Mouse (Mus musculus) lung, embryonic 14.5 days (tissue): ENCODE data around the gene Sema6b. TPM values are rescaled to one million over a fixed set of nuclear protein-coding genes. Genes with fewer than 3 reads are reported as not detected.
"Not testable (repeated sequence)": the region's sequence is repeated elsewhere in the genome, so short reads cannot be mapped to it uniquely, and the experiment has no call there.

ENCODE experiments used
- ATAC-seq: fragments of 200-750 bp; cut with Nextera tagmentation; 2 replicates; pipeline ENCODE4 v1.8.0; 2017; ENCODE audit warnings: mild to moderate bottlenecking, moderate TSS enrichment, moderate library complexity; ENCODE audit not compliant: insufficient read depth
- DNase-seq: peaks from one replicate; pipeline ENCODE4 v3.0.0-alpha.2; 2015
- H3K27ac ChIP-seq: fragments of 300-500 bp; sonication (generic); 2 replicates; pipeline ENCODE4 v1.5.1; 2014; ENCODE audit warnings: low read depth, mild to moderate bottlenecking, moderate library complexity
- H3K27me3 ChIP-seq: fragments of 300-500 bp; sonication (generic); 2 replicates; pipeline ENCODE4 v1.6.1; 2014; ENCODE audit warnings: low read length, control low read depth; ENCODE audit not compliant: insufficient read depth
- H3K36me3 ChIP-seq: fragments of 300-500 bp; sonication (generic); 2 replicates; pipeline ENCODE4 v1.6.1; 2014; ENCODE audit warnings: control low read depth; ENCODE audit not compliant: insufficient read depth
- H3K4me1 ChIP-seq: fragments of 300-500 bp; sonication (generic); 2 replicates; pipeline ENCODE4 v1.6.1; 2014; ENCODE audit warnings: antibody characterized with exemption, control low read depth; ENCODE audit not compliant: insufficient read depth
- H3K4me2 ChIP-seq: fragments of 300-500 bp; sonication (generic); 2 replicates; pipeline ENCODE4 v1.6.1; 2014; ENCODE audit warnings: mild to moderate bottlenecking
- H3K4me3 ChIP-seq: fragments of 300-500 bp; sonication (generic); 2 replicates; pipeline ENCODE4 v1.5.1; 2014; ENCODE audit warnings: low read depth, low read length
- H3K9ac ChIP-seq: fragments of 300-500 bp; sonication (generic); 2 replicates; pipeline ENCODE4 v1.6.1; 2014
- H3K9me3 ChIP-seq: fragments of 300-500 bp; sonication (generic); 2 replicates; pipeline ENCODE4 v1.6.1; 2016; ENCODE audit warnings: low read depth, low read length, control low read depth
- CTCF ChIP-seq: IDR thresholded peaks from 2 replicates; pipeline ENCODE4 v1.5.1; 2016; ENCODE audit warnings: antibody characterized with exemption, low read depth
- WGBS: fragments of 180-500 bp; shearing (Covaris S2); extraction: QIAGEN DNeasy Blood & Tissue Kit; methylation state at CpG from one replicate; pipeline ENCODE4 v1.1.7; 2014; 5-methylcytosine and 5-hydroxymethylcytosine counted together
- polyA plus RNA-seq: library from polyadenylated mRNA; unstranded; fragments of >200 nt; fragmentation: Nextera tagmentation; extraction: Ambion mirVana; gene quantifications from 2 replicates; pipeline ENCODE4 v1.2.1, GENCODE M21; 2014

Sema6b gene
- polyA plus RNA-seq, 1 experiment from 2014 or later: 1.8 TPM

- H3K4me2 ChIP-seq: no peak overlapping the region
- WGBS: 100% methylated on average over 1 of the region's 1 CpGs
- H3K4me3 ChIP-seq: no peak overlapping the region
- DNase-seq: no peak
- H3K36me3 ChIP-seq: peaks cover 69% of the 10 kb centered on the region
- no peak overlapping the region for H3K27ac ChIP-seq
- ATAC-seq: no peak
- no peaks in the 10 kb centered on the region for H3K9me3 ChIP-seq
- H3K9ac ChIP-seq: no peak overlapping the region
- no peak for TF ChIP-seq CTCF
- H3K4me1 ChIP-seq: no peaks in the 10 kb centered on the region
- H3K27me3 ChIP-seq: no peaks in the 10 kb centered on the region
Observed at GRCm38 (mm10) chr17:56092794-56093193, 47.3 kb downstream of the Sema6b start.

DNA sequence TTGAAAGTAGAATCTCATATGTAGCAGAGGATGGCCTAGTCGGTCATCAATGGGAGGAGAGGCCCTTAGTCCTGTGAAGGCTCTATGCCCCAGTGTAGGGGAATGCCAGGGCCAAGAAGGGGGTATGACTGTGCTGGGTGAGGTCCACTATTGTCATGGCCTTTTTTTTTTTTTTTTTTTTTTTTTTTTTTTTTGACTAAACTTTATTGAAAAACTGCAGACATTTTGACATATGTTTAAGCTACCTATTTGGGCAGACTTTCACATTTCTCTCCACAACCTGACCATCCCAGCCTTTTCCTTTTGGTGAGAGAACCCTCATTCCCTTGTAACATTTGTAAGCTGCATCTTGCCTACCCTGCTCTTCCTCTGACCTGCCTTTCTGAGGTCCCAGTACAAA is 47.8 kb downstream of the Sema6b start:
- 82% methylated on average over 1 of the region's 1 CpGs for WGBS
- no peak for DNase-seq
- Histone ChIP-seq H3K36me3 (peaks cover 68% of the 10 kb centered on the region), H3K9me3 (no peaks in the 10 kb centered on the region), H3K4me1 (no peaks in the 10 kb centered on the region), H3K9ac (no peak overlapping the region), H3K4me3 (no peak overlapping the region), H3K27ac (no peak overlapping the region; the same call in 1 of the 2 replicates), H3K4me2 (no peak overlapping the region), H3K27me3 (no peaks in the 10 kb centered on the region)
- no peak for TF ChIP-seq CTCF
- no peak for ATAC-seq

DNA sequence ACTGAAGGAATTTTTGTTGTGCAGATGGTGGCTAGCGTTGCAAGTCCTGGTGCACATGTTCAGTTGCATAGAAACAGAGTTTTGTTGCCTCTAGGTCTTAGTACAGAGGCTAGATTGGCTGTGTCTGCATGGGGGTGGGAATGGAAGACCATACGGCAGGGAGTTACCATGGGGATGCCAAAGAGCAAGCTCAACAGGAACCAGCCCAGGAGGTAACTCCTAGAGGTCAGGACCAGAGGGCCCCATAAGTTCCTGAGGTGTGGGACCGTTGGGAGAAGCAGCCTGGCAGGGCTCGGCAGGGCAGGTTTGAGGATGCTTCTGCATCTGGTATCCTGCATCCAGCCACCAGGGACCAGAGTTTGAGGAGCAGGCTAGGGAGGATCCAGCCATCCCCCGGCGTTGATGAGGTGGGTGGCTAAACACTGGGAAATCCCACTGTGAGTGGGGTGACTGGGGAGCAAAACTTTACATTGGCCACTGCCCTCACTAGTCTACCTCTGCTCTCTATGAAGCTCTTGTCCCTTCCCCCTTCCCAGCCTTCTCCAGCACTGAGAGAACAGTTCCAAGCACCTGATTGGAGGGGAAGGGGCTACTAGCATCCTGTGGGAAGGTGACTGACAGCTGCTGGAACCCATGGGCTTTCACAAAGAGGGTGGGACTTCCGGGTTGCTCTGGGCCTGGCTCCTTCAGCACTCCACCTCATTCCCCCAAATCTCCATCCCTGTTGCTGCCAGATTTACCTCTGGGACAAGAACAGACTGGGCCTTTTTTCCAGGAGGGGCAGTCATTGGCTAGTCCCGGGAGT is 59.2 kb downstream of the Sema6b start:
- Histone ChIP-seq H3K27ac (no peak overlapping the region), H3K27me3 (no peaks in the 10 kb centered on the region), H3K9ac (peak overlapping the region; percentile 74), H3K4me3 (peak overlapping the region; percentile 79), H3K9me3 (no peaks in the 10 kb centered on the region), H3K36me3 (peaks cover 37% of the 10 kb centered on the region), H3K4me2 (peak overlapping the region; percentile 97), H3K4me1 (peaks cover 7% of the 10 kb centered on the region)
- peak; percentile 6; the same call in 1 of the 2 replicates for ATAC-seq
- DNase-seq: peak; percentile 77
- WGBS: 8% methylated on average over 8 of the region's 8 CpGs
- TF ChIP-seq CTCF: no peak

GRCm38 (mm10) chr17:56079921-56080320 is 60.2 kb downstream of the Sema6b start:
- Histone ChIP-seq H3K4me1 (peaks cover 7% of the 10 kb centered on the region), H3K36me3 (peaks cover 27% of the 10 kb centered on the region), H3K27me3 (no peaks in the 10 kb centered on the region), H3K9me3 (no peaks in the 10 kb centered on the region), H3K9ac (peak overlapping the region; percentile 74), H3K4me2 (peak overlapping the region; percentile 97), H3K4me3 (peak overlapping the region; percentile 79), H3K27ac (peak overlapping the region; percentile 36; the same call in 1 of the 2 replicates)
- no peak for TF ChIP-seq CTCF
- WGBS: 1% methylated on average over 11 of the region's 11 CpGs
- no peak for ATAC-seq
- peak; percentile 13 for DNase-seq

DNA sequence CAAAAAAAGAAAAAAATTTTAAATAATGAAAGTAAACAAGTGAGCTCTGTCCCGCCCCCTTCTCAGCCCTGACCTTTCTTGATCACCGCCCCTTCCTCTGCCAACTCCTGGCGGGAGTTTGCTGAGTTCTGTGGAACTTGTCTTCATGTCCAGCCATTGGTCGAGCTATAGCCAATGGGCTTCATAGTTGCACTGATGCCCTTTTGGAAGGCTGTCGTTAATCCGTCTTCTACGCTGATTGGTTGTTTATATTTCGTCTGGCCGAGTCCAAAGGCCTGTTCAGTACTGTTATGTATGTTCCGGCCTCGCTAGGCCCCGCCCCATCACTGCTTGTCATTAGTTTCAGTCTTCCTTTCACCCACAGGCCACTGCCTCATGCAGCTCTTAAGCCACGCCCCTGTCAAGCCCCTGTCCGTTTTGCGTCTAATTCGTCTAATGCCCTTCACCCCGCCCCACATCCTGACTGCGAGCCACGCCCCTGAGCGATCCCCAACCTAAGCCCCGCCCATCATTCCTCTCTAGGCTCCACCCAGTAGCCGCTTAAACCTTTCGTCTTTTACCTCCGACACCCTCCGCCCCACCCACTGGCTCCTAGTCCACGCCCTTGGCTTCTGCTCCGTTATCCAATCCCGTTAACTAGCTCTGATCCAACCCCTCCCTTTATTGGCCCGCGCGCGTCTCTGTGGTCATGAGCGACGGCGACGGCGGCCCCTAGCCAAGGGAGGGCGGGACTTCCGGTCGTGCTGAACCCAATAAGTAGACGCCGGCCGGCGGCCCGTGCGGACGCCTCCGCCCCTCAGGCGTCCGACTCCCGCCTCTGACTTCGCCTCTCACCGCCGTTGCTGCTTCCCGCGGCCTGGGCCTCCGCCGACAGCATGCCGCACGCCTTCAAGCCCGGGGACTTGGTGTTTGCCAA is 61.0 kb downstream of the Sema6b start, which contains the start of gene Hdgfl2:
Hdgfl2 (plus strand) TSS at position 755 of the 916 bp plus-strand sequence.
- DNase-seq: peak; percentile 100
- under 1% methylated on average over 61 of the region's 61 CpGs for WGBS
- H3K9me3 ChIP-seq: no peaks in the 10 kb centered on the region
- peak within 1 kb of the TSS; percentile 36; the same call in 1 of the 2 replicates for H3K27ac ChIP-seq
- ATAC-seq: peak; percentile 94
- H3K9ac ChIP-seq: peak within 1 kb of the TSS; percentile 74
- peaks cover 7% of the 10 kb centered on the region for H3K4me1 ChIP-seq
- H3K27me3 ChIP-seq: no peaks in the 10 kb centered on the region
- TF ChIP-seq CTCF: no peak
- H3K4me3 ChIP-seq: peak within 1 kb of the TSS; percentile 79
- H3K4me2 ChIP-seq: peak within 1 kb of the TSS; percentile 97
- H3K36me3 ChIP-seq: peaks cover 19% of the 10 kb centered on the region

DNA sequence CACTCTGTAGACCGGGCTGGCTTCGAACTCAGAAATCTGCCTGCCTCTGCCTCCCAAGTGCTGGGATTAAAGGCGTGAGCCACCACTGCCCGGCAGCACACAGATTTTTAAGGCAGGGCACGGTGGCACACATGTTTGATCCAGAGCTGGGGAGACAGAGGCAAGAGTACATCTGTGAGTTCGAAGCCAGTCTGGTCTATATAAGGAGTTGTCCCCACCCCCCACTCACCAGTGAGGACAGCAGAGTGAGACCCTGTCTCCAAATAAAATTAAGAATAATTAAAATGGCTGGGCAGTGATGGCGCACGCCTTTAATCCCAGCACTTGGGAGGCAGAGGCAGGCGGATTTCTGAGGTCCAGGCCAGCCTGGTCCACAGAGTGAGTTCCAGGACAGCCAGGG is 61.8 kb downstream of the Sema6b start:
- not testable (repeated sequence) for ATAC-seq, H3K27ac ChIP-seq, H3K9me3 ChIP-seq, H3K4me1 ChIP-seq, H3K27me3 ChIP-seq, H3K9ac ChIP-seq, DNase-seq
- Histone ChIP-seq H3K4me3 (peak overlapping the region; percentile 79), H3K36me3 (peaks cover 12% of the 10 kb centered on the region), H3K4me2 (peak overlapping the region; percentile 53)
- 56% methylated on average over 9 of the region's 9 CpGs for WGBS

DNA sequence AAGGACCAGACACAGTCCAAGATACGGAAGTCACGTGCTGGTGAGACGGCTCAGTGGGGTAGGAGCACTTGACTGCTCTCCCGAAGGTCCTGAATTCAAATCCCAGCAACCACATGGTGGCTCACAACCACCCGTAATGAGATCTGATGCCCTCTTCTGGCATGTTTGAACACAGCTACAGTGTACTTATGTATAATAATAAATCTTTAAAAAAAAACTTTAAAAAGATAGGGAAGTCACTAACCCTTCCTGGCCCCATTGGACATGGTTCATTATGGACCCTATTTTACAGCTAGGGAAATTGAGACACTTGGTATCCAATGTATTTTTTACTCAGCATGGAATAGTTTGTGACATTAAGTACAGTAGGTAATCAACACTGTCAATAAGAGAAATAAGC is 62.6 kb downstream of the Sema6b start:
- Histone ChIP-seq H3K27ac (no peak overlapping the region), H3K27me3 (no peaks in the 10 kb centered on the region), H3K4me2 (no peak overlapping the region), H3K9ac (no peak overlapping the region), H3K4me1 (peaks cover 10% of the 10 kb centered on the region), H3K4me3 (no peak overlapping the region), H3K36me3 (peaks cover 13% of the 10 kb centered on the region), H3K9me3 (no peaks in the 10 kb centered on the region)
- TF ChIP-seq CTCF: no peak
- WGBS: 89% methylated on average over 5 of the region's 5 CpGs
- no peak for DNase-seq
- ATAC-seq: no peak
